Mouse (Mus musculus): ENCODE measurements around the gene Ppif. TPM values are rescaled to one million over a fixed set of nuclear protein-coding genes. Genes with fewer than 3 reads are reported as not detected.
A peak's percentile ranks its signal among the peaks of the same experiment; 100 is the strongest.

Ppif gene
- polyA plus RNA-seq, 1 experiment from 2014 or later = 108 TPM

- ATAC-seq (replicated peaks; ENCODE audit: insufficient number of reproducible peaks, insufficient read depth, low FRiP score, low read depth) = no peak
Observed at GRCm38 (mm10) chr14:25696356-25696755, 2.4 kb downstream of the Ppif start.

DNA sequence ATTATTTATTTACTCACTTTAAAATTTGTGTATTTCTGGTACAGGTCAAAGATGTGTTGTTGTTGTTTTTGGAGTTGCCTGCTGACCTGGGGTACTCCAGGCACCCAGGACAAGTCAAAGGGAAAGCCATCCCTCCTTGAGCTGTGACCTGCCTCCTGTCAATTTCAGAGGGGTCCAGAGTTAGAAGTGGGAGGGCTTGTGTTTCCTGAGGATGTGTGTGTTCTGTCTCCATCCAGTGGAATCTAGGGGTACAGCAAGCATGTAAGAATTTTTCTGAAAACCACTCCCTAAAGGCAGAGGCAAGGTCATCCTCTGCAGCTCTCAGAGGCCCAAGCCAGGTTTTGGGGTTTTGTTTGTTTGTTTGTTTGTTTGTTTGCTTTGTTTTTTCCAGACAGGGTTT lies 8.0 kb downstream of the Ppif start:
- no peak for ATAC-seq (replicated peaks; ENCODE audit: insufficient number of reproducible peaks, insufficient read depth, low FRiP score, low read depth)
- Histone ChIP-seq H3K36me3 (peaks cover 29% of the 10 kb centered on the region; the same call in 1 of the 2 replicates), H3K9ac (no peak overlapping the region), H3K27ac (no peak overlapping the region; the same call in 1 of the 2 replicates), H3K4me3 (no peak overlapping the region), H3K4me1 (replicated peaks) (peaks cover 8% of the 10 kb centered on the region; the same call in 1 of the 2 replicates), H3K27me3 (no peaks in the 10 kb centered on the region), H3K4me2 (no peak overlapping the region), H3K9me3 (replicated peaks) (no peaks in the 10 kb centered on the region)

More at GRCm38 (mm10) chr14:25696356-25696755, 2.4 kb downstream of the Ppif start:
- Histone ChIP-seq H3K27ac (no peak overlapping the region; the same call in 1 of the 2 replicates), H3K27me3 (no peaks in the 10 kb centered on the region), H3K9me3 (replicated peaks) (no peaks in the 10 kb centered on the region), H3K4me3 (no peak overlapping the region), H3K4me1 (replicated peaks) (peaks cover 36% of the 10 kb centered on the region), H3K36me3 (peaks cover 43% of the 10 kb centered on the region; the same call in 1 of the 2 replicates), H3K9ac (peak overlapping the region; percentile 92; the same call in 1 of the 2 replicates), H3K4me2 (peak overlapping the region; percentile 68)
- 63% methylated on average over 2 of the region's 2 CpGs for WGBS

- Histone ChIP-seq H3K4me1 (replicated peaks) (peaks cover 48% of the 10 kb centered on the region), H3K9me3 (replicated peaks) (no peaks in the 10 kb centered on the region), H3K36me3 (no peaks in the 10 kb centered on the region), H3K4me3 (no peak overlapping the region), H3K9ac (no peak overlapping the region), H3K27me3 (no peaks in the 10 kb centered on the region), H3K4me2 (no peak overlapping the region), H3K27ac (peak overlapping the region; percentile 92)
- 40% methylated on average over 5 of the region's 5 CpGs for WGBS
- no peak for ATAC-seq (replicated peaks; ENCODE audit: insufficient number of reproducible peaks, insufficient read depth, low FRiP score, low read depth)
Observed at GRCm38 (mm10) chr14:25707691-25708181, 13.8 kb downstream of the Ppif start.

DNA sequence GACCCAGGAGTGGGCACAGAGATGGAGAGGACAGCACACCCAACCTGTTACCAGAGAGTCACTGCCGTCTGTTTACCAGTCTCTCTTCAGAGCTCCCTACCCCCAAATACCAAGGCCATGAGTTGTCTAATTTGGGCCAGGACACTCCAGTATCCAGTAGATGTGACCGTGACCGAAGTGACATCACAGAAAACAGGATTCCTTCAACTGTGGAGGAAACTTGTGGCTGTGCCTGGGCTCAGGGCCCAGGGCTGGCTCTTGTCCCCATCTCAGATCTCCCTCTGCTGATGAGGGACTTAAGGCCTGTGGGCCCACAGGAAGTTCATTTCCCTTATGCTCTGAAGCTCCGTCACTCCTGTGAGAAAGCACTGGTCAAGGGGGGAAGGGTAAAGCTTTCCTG lies 14.5 kb downstream of the Ppif start:
- Histone ChIP-seq H3K27me3 (no peaks in the 10 kb centered on the region), H3K27ac (peak overlapping the region; percentile 92), H3K9me3 (replicated peaks) (no peaks in the 10 kb centered on the region), H3K9ac (no peak overlapping the region), H3K4me2 (no peak overlapping the region), H3K4me3 (no peak overlapping the region), H3K4me1 (replicated peaks) (peaks cover 48% of the 10 kb centered on the region), H3K36me3 (no peaks in the 10 kb centered on the region)
- peak; percentile 24; the same call in 1 of the 2 replicates for ATAC-seq (replicated peaks; ENCODE audit: insufficient number of reproducible peaks, insufficient read depth, low FRiP score, low read depth)
- 45% methylated on average over 4 of the region's 4 CpGs for WGBS

- peak overlapping the region; percentile 92 for H3K27ac ChIP-seq
- ATAC-seq (replicated peaks; ENCODE audit: insufficient number of reproducible peaks, insufficient read depth, low FRiP score, low read depth) = peak; percentile 23; the same call in 1 of the 2 replicates
- no peaks in the 10 kb centered on the region for H3K9me3 ChIP-seq (replicated peaks)
- no peak overlapping the region for H3K9ac ChIP-seq
- H3K36me3 ChIP-seq = no peaks in the 10 kb centered on the region
- no peak overlapping the region for H3K4me2 ChIP-seq
- H3K4me1 ChIP-seq (replicated peaks) = peaks cover 50% of the 10 kb centered on the region
- H3K4me3 ChIP-seq = no peak overlapping the region
- 86% methylated on average over 2 of the region's 2 CpGs for WGBS
- no peaks in the 10 kb centered on the region for H3K27me3 ChIP-seq
Observed at GRCm38 (mm10) chr14:25708917-25709316, 15.0 kb downstream of the Ppif start.

- peak; percentile 32; the same call in 1 of the 2 replicates for ATAC-seq (replicated peaks; ENCODE audit: insufficient number of reproducible peaks, insufficient read depth, low FRiP score, low read depth)
- H3K4me3 ChIP-seq = no peak overlapping the region
- peaks cover 8% of the 10 kb centered on the region for H3K36me3 ChIP-seq
- H3K27ac ChIP-seq = peak overlapping the region; percentile 92
- H3K4me1 ChIP-seq (replicated peaks) = peaks cover 51% of the 10 kb centered on the region
- H3K9me3 ChIP-seq (replicated peaks) = no peaks in the 10 kb centered on the region
- no peak overlapping the region for H3K4me2 ChIP-seq
- no peak overlapping the region for H3K9ac ChIP-seq
- H3K27me3 ChIP-seq = no peaks in the 10 kb centered on the region
- 11% methylated on average over 4 of the region's 4 CpGs for WGBS
Observed at GRCm38 (mm10) chr14:25710073-25710472, 16.1 kb downstream of the Ppif start.

DNA sequence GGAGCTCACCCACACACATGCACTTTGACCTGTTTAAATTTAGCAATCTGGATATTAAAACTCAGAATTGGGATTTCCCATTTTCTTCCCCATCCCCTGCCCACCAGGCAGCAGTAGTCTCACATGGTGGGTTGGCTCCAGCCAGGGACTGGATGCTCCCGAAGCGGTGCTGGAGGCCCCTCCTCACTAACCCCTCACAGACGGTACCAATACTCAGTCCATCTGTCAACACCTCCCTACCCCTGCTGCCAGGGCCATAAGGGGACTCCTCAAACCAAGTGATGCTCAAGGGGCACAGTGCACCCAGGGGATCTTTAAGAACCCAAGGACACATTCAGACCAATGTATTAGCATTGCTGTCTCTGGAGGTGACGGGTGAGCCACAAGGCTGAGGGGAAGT lies 16.7 kb downstream of the Ppif start:
- Histone ChIP-seq H3K4me2 (no peak overlapping the region), H3K9ac (no peak overlapping the region), H3K36me3 (peaks cover 9% of the 10 kb centered on the region), H3K27ac (peak overlapping the region; percentile 92), H3K27me3 (no peaks in the 10 kb centered on the region), H3K9me3 (replicated peaks) (no peaks in the 10 kb centered on the region), H3K4me1 (replicated peaks) (peaks cover 51% of the 10 kb centered on the region), H3K4me3 (no peak overlapping the region)
- ATAC-seq (replicated peaks; ENCODE audit: insufficient number of reproducible peaks, insufficient read depth, low FRiP score, low read depth) = 0 out of 2 replicates have a peak, but pooled peaks have one; percentile 12
- 29% methylated on average over 4 of the region's 4 CpGs for WGBS

- Histone ChIP-seq H3K4me3 (no peak overlapping the region), H3K27me3 (no peaks in the 10 kb centered on the region), H3K4me2 (peak overlapping the region; percentile 17; the same call in 1 of the 2 replicates), H3K36me3 (peaks cover 9% of the 10 kb centered on the region), H3K9ac (no peak overlapping the region), H3K9me3 (replicated peaks) (no peaks in the 10 kb centered on the region), H3K27ac (peak overlapping the region; percentile 92), H3K4me1 (replicated peaks) (peaks cover 51% of the 10 kb centered on the region)
- WGBS = 21% methylated on average over 7 of the region's 7 CpGs
- peak; percentile 81 for ATAC-seq (replicated peaks; ENCODE audit: insufficient number of reproducible peaks, insufficient read depth, low FRiP score, low read depth)
Observed at GRCm38 (mm10) chr14:25711177-25711576, 17.2 kb downstream of the Ppif start.

DNA sequence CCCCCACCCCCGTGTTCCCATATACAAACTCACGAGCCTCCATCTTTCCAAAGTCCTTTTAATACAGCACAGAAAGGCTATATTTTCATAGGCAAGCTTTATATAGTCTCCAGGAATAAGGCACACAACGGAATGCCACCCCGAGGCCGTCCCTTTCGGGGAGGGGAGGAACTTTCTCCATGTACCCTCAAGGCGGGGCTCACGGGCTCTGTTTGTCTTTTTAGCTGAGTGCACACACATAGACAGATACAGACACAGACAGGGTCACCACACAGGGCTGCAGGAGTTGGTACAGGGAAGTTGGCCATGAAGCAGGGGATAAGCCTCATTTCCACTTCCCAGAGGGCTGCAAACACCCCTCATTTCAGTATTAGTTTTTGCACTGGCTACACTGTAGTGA lies 17.6 kb downstream of the Ppif start:
- H3K4me3 ChIP-seq = no peak overlapping the region
- H3K27ac ChIP-seq = peak overlapping the region; percentile 92
- peaks cover 9% of the 10 kb centered on the region for H3K36me3 ChIP-seq
- no peaks in the 10 kb centered on the region for H3K9me3 ChIP-seq (replicated peaks)
- no peaks in the 10 kb centered on the region for H3K27me3 ChIP-seq
- H3K4me2 ChIP-seq = peak overlapping the region; percentile 17
- no peak overlapping the region for H3K9ac ChIP-seq
- WGBS = 30% methylated on average over 8 of the region's 8 CpGs
- no peak for ATAC-seq (replicated peaks; ENCODE audit: insufficient number of reproducible peaks, insufficient read depth, low FRiP score, low read depth)
- H3K4me1 ChIP-seq (replicated peaks) = peaks cover 51% of the 10 kb centered on the region

- no peak for ATAC-seq (replicated peaks; ENCODE audit: insufficient number of reproducible peaks, insufficient read depth, low FRiP score, low read depth)
- Histone ChIP-seq H3K4me3 (no peak overlapping the region), H3K9me3 (replicated peaks) (no peaks in the 10 kb centered on the region), H3K27me3 (no peaks in the 10 kb centered on the region), H3K36me3 (peaks cover 9% of the 10 kb centered on the region), H3K9ac (no peak overlapping the region), H3K27ac (no peak overlapping the region; the same call in 1 of the 2 replicates), H3K4me1 (replicated peaks) (peaks cover 49% of the 10 kb centered on the region), H3K4me2 (no peak overlapping the region)
- WGBS = 24% methylated on average over 4 of the region's 4 CpGs
Observed at GRCm38 (mm10) chr14:25713443-25713842, 19.5 kb downstream of the Ppif start.

GRCm38 (mm10) chr14:25716528-25716927 lies 22.6 kb downstream of the Ppif start:
- H3K4me1 ChIP-seq (replicated peaks) = peaks cover 31% of the 10 kb centered on the region
- 90% methylated on average over 1 of the region's 1 CpGs for WGBS
- no peak overlapping the region for H3K4me2 ChIP-seq
- no peak for ATAC-seq (replicated peaks; ENCODE audit: insufficient number of reproducible peaks, insufficient read depth, low FRiP score, low read depth)
- no peak overlapping the region for H3K27ac ChIP-seq
- peaks cover 9% of the 10 kb centered on the region for H3K36me3 ChIP-seq
- H3K9ac ChIP-seq = no peak overlapping the region
- H3K27me3 ChIP-seq = no peaks in the 10 kb centered on the region
- no peaks in the 10 kb centered on the region for H3K9me3 ChIP-seq (replicated peaks)
- H3K4me3 ChIP-seq = no peak overlapping the region

- 72% methylated on average over 8 of the region's 8 CpGs for WGBS
- H3K27ac ChIP-seq = peak overlapping the region; percentile 17
- H3K27me3 ChIP-seq = no peaks in the 10 kb centered on the region
- no peak overlapping the region for H3K4me3 ChIP-seq
- H3K4me2 ChIP-seq = no peak overlapping the region
- no peak overlapping the region for H3K9ac ChIP-seq
- no peak for ATAC-seq (replicated peaks; ENCODE audit: insufficient number of reproducible peaks, insufficient read depth, low FRiP score, low read depth)
- H3K4me1 ChIP-seq (replicated peaks) = peaks cover 24% of the 10 kb centered on the region
- peaks cover 9% of the 10 kb centered on the region for H3K36me3 ChIP-seq
- H3K9me3 ChIP-seq (replicated peaks) = no peaks in the 10 kb centered on the region
Observed at GRCm38 (mm10) chr14:25717718-25718117, 23.8 kb downstream of the Ppif start.

Measured in heart, embryonic 15.5 days (tissue).